Mouse (Mus musculus): ENCODE measurements around the gene Dcdc2b. TPM values are rescaled to one million over a fixed set of nuclear protein-coding genes. Genes with fewer than 3 reads are reported as not detected.

The Dcdc2b gene
- polyA plus RNA-seq, 1 experiment from 2014 or later: 3.8 TPM

DNA sequence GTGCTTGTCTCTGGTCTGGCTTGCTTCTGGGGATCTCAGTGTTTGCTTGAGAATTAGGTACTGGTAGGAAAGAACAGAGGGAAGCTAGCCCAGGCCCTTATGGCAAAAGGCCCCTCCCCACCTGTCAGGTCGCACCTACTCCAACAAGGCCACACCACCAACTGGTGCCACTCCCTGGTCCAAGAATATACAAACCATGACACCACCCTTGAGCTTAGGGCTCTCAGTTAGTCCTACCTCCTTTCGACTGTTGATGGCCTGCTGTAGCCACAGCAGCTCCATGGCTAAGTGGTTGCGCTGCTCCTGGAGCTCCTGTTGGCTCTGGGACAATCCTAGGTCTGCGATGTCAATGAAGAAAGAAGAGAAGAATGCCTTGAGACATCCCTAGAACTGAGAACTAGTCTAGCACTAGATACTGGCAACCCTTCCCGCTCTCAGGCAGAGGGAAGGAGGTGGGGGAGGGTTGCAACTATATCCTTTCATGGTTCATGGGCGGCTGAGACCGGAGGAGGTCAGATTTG is 3.1 kb upstream of the Dcdc2b start:
- Histone ChIP-seq H3K27ac (ENCODE audit: low read length) (no peak overlapping the region), H3K4me1 (replicated peaks; ENCODE audit: control insufficient read depth, insufficient read depth, low read length) (peaks cover 11% of the 10 kb centered on the region), H3K27me3 (ENCODE audit: control insufficient read depth, insufficient read depth, low read depth, low read length) (no peaks in the 10 kb centered on the region), H3K36me3 (ENCODE audit: control insufficient read depth, insufficient read depth, low read length) (peaks cover 6% of the 10 kb centered on the region; the same call in 1 of the 2 replicates), H3K4me3 (ENCODE audit: low read length) (no peak overlapping the region), H3K4me2 (ENCODE audit: low read depth, low read length) (no peak overlapping the region), H3K9me3 (ENCODE audit: control insufficient read depth, low read length) (no peaks in the 10 kb centered on the region), H3K9ac (ENCODE audit: low read length) (no peak overlapping the region)
- 93% methylated on average over 7 of the region's 7 CpGs for WGBS
- ATAC-seq (ENCODE audit: low read depth): no peak

GRCm38 (mm10) chr4:129616631-129617030 is 2.6 kb upstream of the Dcdc2b start:
- WGBS: 85% methylated on average over 3 of the region's 3 CpGs
- H3K4me3 ChIP-seq (ENCODE audit: low read length): no peak overlapping the region
- H3K9ac ChIP-seq (ENCODE audit: low read length): no peak overlapping the region

GRCm38 (mm10) chr4:129615801-129616290 is 1.8 kb upstream of the Dcdc2b start:
- H3K9me3 ChIP-seq (ENCODE audit: control insufficient read depth, low read length): no peaks in the 10 kb centered on the region
- peaks cover 6% of the 10 kb centered on the region; the same call in 1 of the 2 replicates for H3K36me3 ChIP-seq (ENCODE audit: control insufficient read depth, insufficient read depth, low read length)
- peaks cover 9% of the 10 kb centered on the region for H3K4me1 ChIP-seq (replicated peaks; ENCODE audit: control insufficient read depth, insufficient read depth, low read length)
- 88% methylated on average over 9 of the region's 9 CpGs for WGBS
- no peak for ATAC-seq (ENCODE audit: low read depth)
- H3K27ac ChIP-seq (ENCODE audit: low read length): no peak overlapping the region
- no peak overlapping the region for H3K4me3 ChIP-seq (ENCODE audit: low read length)
- no peak overlapping the region for H3K4me2 ChIP-seq (ENCODE audit: low read depth, low read length)
- H3K9ac ChIP-seq (ENCODE audit: low read length): no peak overlapping the region
- no peaks in the 10 kb centered on the region for H3K27me3 ChIP-seq (ENCODE audit: control insufficient read depth, insufficient read depth, low read depth, low read length)

More at GRCm38 (mm10) chr4:129616631-129617030, 2.6 kb upstream of the Dcdc2b start:
- H3K4me1 ChIP-seq (replicated peaks; ENCODE audit: control insufficient read depth, insufficient read depth, low read length): peaks cover 9% of the 10 kb centered on the region
- ATAC-seq (ENCODE audit: low read depth): no peak
- H3K27ac ChIP-seq (ENCODE audit: low read length): no peak overlapping the region
- H3K27me3 ChIP-seq (ENCODE audit: control insufficient read depth, insufficient read depth, low read depth, low read length): no peaks in the 10 kb centered on the region
- H3K4me2 ChIP-seq (ENCODE audit: low read depth, low read length): no peak overlapping the region
- peaks cover 6% of the 10 kb centered on the region; the same call in 1 of the 2 replicates for H3K36me3 ChIP-seq (ENCODE audit: control insufficient read depth, insufficient read depth, low read length)
- H3K9me3 ChIP-seq (ENCODE audit: control insufficient read depth, low read length): no peaks in the 10 kb centered on the region

DNA sequence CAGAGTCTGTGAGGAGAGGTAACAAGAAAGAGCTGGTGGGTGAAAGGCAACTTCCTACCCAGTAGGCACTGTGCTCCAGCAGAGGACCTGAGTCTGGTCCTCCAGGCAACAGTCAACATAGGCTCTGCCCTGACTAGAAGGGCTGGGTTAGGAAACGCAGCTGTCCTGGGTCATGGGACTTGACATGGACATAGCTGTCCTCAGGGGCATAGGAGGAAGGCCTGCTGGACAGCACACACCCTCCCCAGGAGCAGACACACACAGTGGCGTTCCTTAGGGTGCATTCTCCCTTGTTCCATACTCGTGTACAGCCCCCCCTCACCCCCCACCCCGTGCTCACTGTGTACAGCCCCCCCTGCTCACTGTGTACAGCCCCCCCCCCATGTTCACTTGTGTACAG is 3.6 kb downstream of the Dcdc2b start:
- Histone ChIP-seq H3K27me3 (ENCODE audit: control insufficient read depth, insufficient read depth, low read depth, low read length) (no peaks in the 10 kb centered on the region), H3K4me1 (replicated peaks; ENCODE audit: control insufficient read depth, insufficient read depth, low read length) (no peaks in the 10 kb centered on the region), H3K36me3 (ENCODE audit: control insufficient read depth, insufficient read depth, low read length) (peaks cover 13% of the 10 kb centered on the region; the same call in 1 of the 2 replicates), H3K9me3 (ENCODE audit: control insufficient read depth, low read length) (no peaks in the 10 kb centered on the region), H3K27ac (ENCODE audit: low read length) (no peak overlapping the region), H3K9ac (ENCODE audit: low read length) (no peak overlapping the region), H3K4me3 (ENCODE audit: low read length) (no peak overlapping the region), H3K4me2 (ENCODE audit: low read depth, low read length) (no peak overlapping the region)
- WGBS: 58% methylated on average over 4 of the region's 4 CpGs
- no peak for ATAC-seq (ENCODE audit: low read depth)

GRCm38 (mm10) chr4:129610026-129610425 is 4.0 kb downstream of the Dcdc2b start:
- no peak overlapping the region for H3K4me2 ChIP-seq (ENCODE audit: low read depth, low read length)
- H3K27me3 ChIP-seq (ENCODE audit: control insufficient read depth, insufficient read depth, low read depth, low read length): no peaks in the 10 kb centered on the region
- no peak overlapping the region for H3K9ac ChIP-seq (ENCODE audit: low read length)

DNA sequence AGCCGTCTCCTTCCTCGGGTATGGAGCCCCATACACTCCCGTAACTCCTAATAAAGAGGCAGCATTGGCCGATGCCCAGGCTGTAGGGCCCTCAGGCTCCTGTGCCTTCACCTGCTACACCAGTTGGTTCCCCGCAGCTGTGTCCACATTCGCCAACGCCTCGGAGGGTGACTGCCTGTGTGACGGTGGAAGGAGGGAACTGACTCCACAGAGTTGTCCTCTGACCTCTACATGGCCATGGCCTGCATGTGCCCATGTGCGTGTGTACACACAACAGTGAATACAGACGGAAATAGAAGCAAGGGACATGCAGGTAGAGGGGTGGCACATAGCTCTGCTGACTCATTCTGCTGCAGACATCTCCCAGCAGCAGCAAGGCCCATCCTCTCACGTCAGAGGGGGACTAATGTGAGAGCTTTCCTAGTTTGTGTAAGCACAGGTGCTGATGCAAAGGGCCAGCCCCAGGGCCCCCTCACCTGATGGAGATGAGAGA is 4.9 kb downstream of the Dcdc2b start:
- no peaks in the 10 kb centered on the region for H3K4me1 ChIP-seq (replicated peaks; ENCODE audit: control insufficient read depth, insufficient read depth, low read length)
- no peak overlapping the region for H3K27ac ChIP-seq (ENCODE audit: low read length)
- no peak overlapping the region for H3K9ac ChIP-seq (ENCODE audit: low read length)
- no peaks in the 10 kb centered on the region for H3K9me3 ChIP-seq (ENCODE audit: control insufficient read depth, low read length)
- H3K4me3 ChIP-seq (ENCODE audit: low read length): no peak overlapping the region
- WGBS: 72% methylated on average over 12 of the region's 12 CpGs
- H3K27me3 ChIP-seq (ENCODE audit: control insufficient read depth, insufficient read depth, low read depth, low read length): no peaks in the 10 kb centered on the region
- H3K36me3 ChIP-seq (ENCODE audit: control insufficient read depth, insufficient read depth, low read length): peaks cover 18% of the 10 kb centered on the region; the same call in 1 of the 2 replicates
- no peak for ATAC-seq (ENCODE audit: low read depth)
- H3K4me2 ChIP-seq (ENCODE audit: low read depth, low read length): no peak overlapping the region

More at GRCm38 (mm10) chr4:129610026-129610425, 4.0 kb downstream of the Dcdc2b start:
- no peaks in the 10 kb centered on the region for H3K9me3 ChIP-seq (ENCODE audit: control insufficient read depth, low read length)
- H3K36me3 ChIP-seq (ENCODE audit: control insufficient read depth, insufficient read depth, low read length): peaks cover 13% of the 10 kb centered on the region; the same call in 1 of the 2 replicates
- no peak overlapping the region for H3K4me3 ChIP-seq (ENCODE audit: low read length)
- no peak overlapping the region for H3K27ac ChIP-seq (ENCODE audit: low read length)
- WGBS: 74% methylated on average over 4 of the region's 4 CpGs
- no peaks in the 10 kb centered on the region for H3K4me1 ChIP-seq (replicated peaks; ENCODE audit: control insufficient read depth, insufficient read depth, low read length)
- ATAC-seq (ENCODE audit: low read depth): no peak

GRCm38 (mm10) chr4:129608426-129609025 is 5.5 kb downstream of the Dcdc2b start:
- no peak overlapping the region for H3K27ac ChIP-seq (ENCODE audit: low read length)
- WGBS: 31% methylated on average over 7 of the region's 7 CpGs
- ATAC-seq (ENCODE audit: low read depth): peak; percentile 86

GRCm38 (mm10) chr4:129600233-129601158 is 13.6 kb downstream of the Dcdc2b start, which contains the start of the genes Eif3i and Tmem234:
Eif3i (minus strand) TSS chr4:129600648.
Tmem234 (plus strand) TSS chr4:129600668.
- Histone ChIP-seq H3K9ac (ENCODE audit: low read length) (peak within 1 kb of the TSS; percentile 95), H3K27ac (ENCODE audit: low read length) (peak within 1 kb of the TSS; percentile 73), H3K4me3 (ENCODE audit: low read length) (peak within 1 kb of the TSS; percentile 92), H3K9me3 (ENCODE audit: control insufficient read depth, low read length) (no peaks in the 10 kb centered on the region), H3K4me1 (replicated peaks; ENCODE audit: control insufficient read depth, insufficient read depth, low read length) (peaks cover 15% of the 10 kb centered on the region), H3K4me2 (ENCODE audit: low read depth, low read length) (peak within 1 kb of the TSS; percentile 78), H3K36me3 (ENCODE audit: control insufficient read depth, insufficient read depth, low read length) (peaks cover 24% of the 10 kb centered on the region; the same call in 1 of the 2 replicates), H3K27me3 (ENCODE audit: control insufficient read depth, insufficient read depth, low read depth, low read length) (no peaks in the 10 kb centered on the region)
- WGBS: under 1% methylated on average over 73 of the region's 74 CpGs
- ATAC-seq (ENCODE audit: low read depth): peak; percentile 93

More at GRCm38 (mm10) chr4:129608426-129609025, 5.5 kb downstream of the Dcdc2b start:
- Histone ChIP-seq H3K9ac (ENCODE audit: low read length) (no peak overlapping the region), H3K9me3 (ENCODE audit: control insufficient read depth, low read length) (no peaks in the 10 kb centered on the region), H3K4me3 (ENCODE audit: low read length) (no peak overlapping the region), H3K4me2 (ENCODE audit: low read depth, low read length) (no peak overlapping the region), H3K4me1 (replicated peaks; ENCODE audit: control insufficient read depth, insufficient read depth, low read length) (no peaks in the 10 kb centered on the region), H3K27me3 (ENCODE audit: control insufficient read depth, insufficient read depth, low read depth, low read length) (no peaks in the 10 kb centered on the region), H3K36me3 (ENCODE audit: control insufficient read depth, insufficient read depth, low read length) (peaks cover 22% of the 10 kb centered on the region; the same call in 1 of the 2 replicates)
